Mouse (Mus musculus) kidney, postnatal 10 days (tissue): ENCODE results near the gene Trak2.
"Not testable (repeated sequence)": the region's sequence is repeated elsewhere in the genome, so short reads cannot be mapped to it uniquely, and the experiment has no call there.

Experiments used
- DNase-seq: peaks from one replicate; pipeline ENCODE4 v3.0.0; 2021; ENCODE audit warnings: mixed read lengths

Trak2 gene

GRCm38 (mm10) chr1:58953686-58954434, 19.4 kb downstream of the Trak2 start:
- no peak for DNase-seq

GRCm38 (mm10) chr1:58952997-58953396, 20.2 kb downstream of the Trak2 start:
- no peak for DNase-seq

- DNase-seq: no peak
These were observed 20.7 kb downstream of the Trak2 start for GRCm38 (mm10) chr1:58952526-58952925.

- no peak for DNase-seq
These were observed 21.4 kb downstream of the Trak2 start for GRCm38 (mm10) chr1:58951841-58952240.

GRCm38 (mm10) chr1:58950899-58951648, 22.2 kb downstream of the Trak2 start:
- DNase-seq: peak; percentile 74

- no peak for DNase-seq
These were observed 23.6 kb downstream of the Trak2 start for GRCm38 (mm10) chr1:58949561-58950106.

GRCm38 (mm10) chr1:58946718-58947117, 26.5 kb downstream of the Trak2 start:
- DNase-seq: no peak

GRCm38 (mm10) chr1:58945960-58946670, 27.1 kb downstream of the Trak2 start:
- DNase-seq: no peak

GRCm38 (mm10) chr1:58945523-58945922, 27.7 kb downstream of the Trak2 start:
- no peak for DNase-seq

GRCm38 (mm10) chr1:58937606-58938099, 35.6 kb downstream of the Trak2 start:
- DNase-seq: no peak

- DNase-seq: peak; percentile 42
These were observed 36.3 kb downstream of the Trak2 start for GRCm38 (mm10) chr1:58936746-58937605.

GRCm38 (mm10) chr1:58926664-58927063, 46.6 kb downstream of the Trak2 start:
- DNase-seq: no peak

- peak; percentile 16 for DNase-seq
These were observed 55.7 kb downstream of the Trak2 start for GRCm38 (mm10) chr1:58917566-58917965.

- no peak for DNase-seq
These were observed 63.5 kb downstream of the Trak2 start for GRCm38 (mm10) chr1:58909636-58910272.

GRCm38 (mm10) chr1:58903681-58904080, 69.5 kb downstream of the Trak2 start:
- peak; percentile 21 for DNase-seq

GRCm38 (mm10) chr1:58897561-58897960, 75.7 kb downstream of the Trak2 start:
- peak; percentile 50 for DNase-seq

GRCm38 (mm10) chr1:58892386-58892785, 80.8 kb downstream of the Trak2 start:
- DNase-seq: not testable (repeated sequence)

GRCm38 (mm10) chr1:58891481-58892170, 81.6 kb downstream of the Trak2 start:
- not testable (repeated sequence) for DNase-seq

- not testable (repeated sequence) for DNase-seq
These were observed 82.4 kb downstream of the Trak2 start for GRCm38 (mm10) chr1:58890697-58891290.

- peak; percentile 43 for DNase-seq
These were observed 83.2 kb downstream of the Trak2 start for GRCm38 (mm10) chr1:58889826-58890546.
